Mouse (Mus musculus) kidney, postnatal 0 days (tissue): Measurements from ENCODE around the gene Myo19. TPM values are rescaled to one million over a fixed set of nuclear protein-coding genes. Genes with fewer than 3 reads are reported as not detected.
"Not testable (repeated sequence)": the region's sequence is repeated elsewhere in the genome, so short reads cannot be mapped to it uniquely, and the experiment has no call there.

Experiments
- ATAC-seq: fragments of 200-750 bp; cut with Nextera tagmentation; replicated peaks from 2 replicates; pipeline ENCODE4 v1.8.0; 2017; ENCODE audit warnings: low read depth, moderate number of reproducible peaks, moderate TSS enrichment, moderate library complexity; ENCODE audit not compliant: low FRiP score
- DNase-seq: peaks from one replicate; pipeline ENCODE4 v3.0.0-alpha.2; 2016; ENCODE audit warnings: low spot score
- H3K27ac ChIP-seq: fragments of 300-500 bp; sonication (generic); 2 replicates; pipeline ENCODE4 v1.5.1; 2014; ENCODE audit warnings: mild to moderate bottlenecking
- H3K27me3 ChIP-seq: fragments of 300-500 bp; sonication (generic); 2 replicates; pipeline ENCODE4 v1.6.1; 2014; ENCODE audit warnings: low read length, mixed read lengths; ENCODE audit not compliant: insufficient read depth
- H3K36me3 ChIP-seq: fragments of 300-500 bp; sonication (generic); 2 replicates; pipeline ENCODE4 v1.6.1; 2014; ENCODE audit warnings: low read length, mixed read lengths; ENCODE audit not compliant: insufficient read depth
- H3K4me1 ChIP-seq: fragments of 300-500 bp; sonication (generic); replicated peaks from 2 replicates; pipeline ENCODE4 v1.6.1; 2014; ENCODE audit warnings: antibody characterized with exemption, low read length, mixed read lengths; ENCODE audit not compliant: insufficient read depth
- H3K4me2 ChIP-seq: fragments of 300-500 bp; sonication (generic); 2 replicates; pipeline ENCODE4 v1.6.1; 2014; ENCODE audit warnings: mild to moderate bottlenecking, low read length, moderate library complexity, mixed read lengths
- H3K4me3 ChIP-seq: fragments of 300-500 bp; sonication (generic); replicated peaks from 2 replicates; pipeline ENCODE4 v1.5.1; 2014; ENCODE audit warnings: low read depth, low read length
- H3K9ac ChIP-seq: fragments of 300-500 bp; sonication (generic); 2 replicates; pipeline ENCODE4 v1.6.1; 2014; ENCODE audit warnings: low read depth, low read length
- H3K9me3 ChIP-seq: fragments of 300-500 bp; sonication (generic); replicated peaks from 2 replicates; pipeline ENCODE4 v1.6.1; 2016; ENCODE audit warnings: low read length, inconsistent platforms, mixed read lengths
- CTCF ChIP-seq: IDR thresholded peaks from 2 replicates; pipeline ENCODE4 v1.5.1; 2016; ENCODE audit warnings: antibody characterized with exemption, low read depth, mild to moderate bottlenecking, moderate library complexity
- WGBS: fragments of 180-500 bp; shearing (Covaris S2); extraction: QIAGEN DNeasy Blood & Tissue Kit; methylation state at CpG from one replicate; pipeline ENCODE4 v1.1.7; 2014; 5-methylcytosine and 5-hydroxymethylcytosine counted together
- polyA plus RNA-seq: library from polyadenylated mRNA; unstranded; fragments of >200 nt; fragmentation: Nextera tagmentation; extraction: Ambion mirVana; gene quantifications from 2 replicates; pipeline ENCODE4 v1.2.1, GENCODE M21; 2015

The Myo19 gene
- polyA plus RNA-seq, 1 experiment from 2014 or later = 13.2 TPM

- Histone ChIP-seq H3K36me3 (peaks cover 3% of the 10 kb centered on the region; the same call in 1 of the 2 replicates), H3K9ac (no peak overlapping the region), H3K9me3 (no peaks in the 10 kb centered on the region), H3K27me3 (no peaks in the 10 kb centered on the region), H3K4me3 (no peak overlapping the region), H3K27ac (no peak overlapping the region), H3K4me2 (no peak overlapping the region), H3K4me1 (peaks cover 3% of the 10 kb centered on the region; the same call in 1 of the 2 replicates)
- ATAC-seq = no peak
- TF ChIP-seq CTCF = no peak
- WGBS = 76% methylated on average over 1 of the region's 1 CpGs
- no peak for DNase-seq
Observed at GRCm38 (mm10) chr11:84873042-84873833, 6.7 kb upstream of the Myo19 start.

DNA sequence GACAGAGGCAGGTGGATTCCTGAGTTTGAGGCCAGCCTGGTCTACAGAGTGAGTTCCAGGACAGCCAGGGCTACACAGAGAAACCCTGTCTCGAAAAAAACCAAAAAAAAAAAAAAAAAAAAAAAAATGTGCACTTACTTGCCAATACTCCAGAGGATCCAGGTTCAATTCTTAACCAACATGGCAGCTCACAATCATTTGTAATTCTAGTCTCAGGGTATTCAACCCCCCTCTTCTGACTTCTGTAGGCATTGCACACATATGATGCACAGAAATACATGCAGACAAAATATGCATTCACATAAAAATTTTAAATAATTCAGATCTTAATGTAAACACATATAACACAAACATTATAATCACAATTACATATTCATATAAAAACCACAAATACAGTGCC, 3.9 kb upstream of the Myo19 start:
- not testable (repeated sequence) for DNase-seq, H3K4me3 ChIP-seq, H3K36me3 ChIP-seq, H3K9ac ChIP-seq, ATAC-seq, H3K27ac ChIP-seq, H3K4me1 ChIP-seq, H3K27me3 ChIP-seq, H3K4me2 ChIP-seq, H3K9me3 ChIP-seq
- WGBS = no CpG with 5 or more reads among the region's 1 CpGs

- peak overlapping the region; percentile 93 for H3K4me2 ChIP-seq
Observed at GRCm38 (mm10) chr11:84879007-84879771, 759 bp upstream of the Myo19 start.

GRCm38 (mm10) chr11:84880465-84880961, 565 bp downstream of the Myo19 start:
- Histone ChIP-seq H3K27me3 (no peaks in the 10 kb centered on the region), H3K27ac (peak overlapping the region; percentile 94), H3K4me3 (peak overlapping the region; percentile 87), H3K36me3 (peaks cover 3% of the 10 kb centered on the region; the same call in 1 of the 2 replicates), H3K9ac (peak overlapping the region; percentile 84), H3K4me2 (peak overlapping the region; percentile 93), H3K4me1 (peaks cover 5% of the 10 kb centered on the region; the same call in 1 of the 2 replicates), H3K9me3 (no peaks in the 10 kb centered on the region)
- TF ChIP-seq CTCF = peak; percentile 58
- DNase-seq (peak; percentile 79), ATAC-seq (peak; percentile 71)
- under 1% methylated on average over 24 of the region's 24 CpGs for WGBS

More at GRCm38 (mm10) chr11:84879007-84879771, 759 bp upstream of the Myo19 start:
- H3K9me3 ChIP-seq = no peaks in the 10 kb centered on the region
- H3K36me3 ChIP-seq = peaks cover 3% of the 10 kb centered on the region; the same call in 1 of the 2 replicates
- no peaks in the 10 kb centered on the region for H3K27me3 ChIP-seq
- peak overlapping the region; percentile 84 for H3K9ac ChIP-seq
- 13% methylated on average over 7 of the region's 7 CpGs for WGBS
- peak overlapping the region; percentile 94 for H3K27ac ChIP-seq
- peak overlapping the region; percentile 87 for H3K4me3 ChIP-seq
- DNase-seq (no peak), ATAC-seq (no peak)
- no peak for TF ChIP-seq CTCF
- H3K4me1 ChIP-seq = peaks cover 5% of the 10 kb centered on the region; the same call in 1 of the 2 replicates

- Histone ChIP-seq H3K27ac (peak overlapping the region; percentile 94), H3K27me3 (no peaks in the 10 kb centered on the region), H3K36me3 (peaks cover 4% of the 10 kb centered on the region; the same call in 1 of the 2 replicates), H3K4me3 (peak overlapping the region; percentile 87), H3K9me3 (no peaks in the 10 kb centered on the region), H3K9ac (peak overlapping the region; percentile 84), H3K4me2 (peak overlapping the region; percentile 93), H3K4me1 (peaks cover 5% of the 10 kb centered on the region; the same call in 1 of the 2 replicates)
- DNase-seq (peak; percentile 30), ATAC-seq (0 out of 2 replicates have a peak, but pooled peaks have one; percentile 11)
- WGBS = 43% methylated on average over 9 of the region's 9 CpGs
- no peak for TF ChIP-seq CTCF
Observed at GRCm38 (mm10) chr11:84880971-84881370, 1.0 kb downstream of the Myo19 start.

GRCm38 (mm10) chr11:84882346-84882745, 2.4 kb downstream of the Myo19 start:
- 93% methylated on average over 7 of the region's 7 CpGs for WGBS
- Histone ChIP-seq H3K27ac (no peak overlapping the region), H3K36me3 (peaks cover 8% of the 10 kb centered on the region; the same call in 1 of the 2 replicates), H3K9me3 (no peaks in the 10 kb centered on the region), H3K4me2 (no peak overlapping the region), H3K9ac (no peak overlapping the region), H3K4me1 (peaks cover 5% of the 10 kb centered on the region; the same call in 1 of the 2 replicates), H3K4me3 (no peak overlapping the region), H3K27me3 (no peaks in the 10 kb centered on the region)
- TF ChIP-seq CTCF = no peak
- ATAC-seq (no peak), DNase-seq (no peak)
